9 mouse cellular contexts compared by ENCODE assay signal in the genomic region with DNA sequence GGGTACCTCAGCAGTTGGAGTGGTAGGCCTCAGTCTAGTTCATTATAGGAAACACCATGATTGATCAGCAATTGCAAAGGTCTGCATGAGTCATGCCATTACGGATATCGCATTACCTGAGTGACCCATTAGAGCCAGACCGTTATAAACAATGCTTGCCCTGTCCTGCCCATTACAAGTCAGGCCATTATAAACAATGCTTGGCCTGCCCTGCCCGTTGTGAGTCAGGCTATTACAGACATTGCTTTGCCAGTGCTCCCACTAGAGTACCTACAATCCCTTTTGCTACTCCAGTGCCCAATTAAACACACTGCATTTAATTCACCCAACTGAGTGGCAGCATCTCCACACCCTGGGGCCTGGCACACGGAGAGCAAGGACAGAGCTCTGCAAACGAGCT.
"Had no signal": no experiment of that assay in that cellular context is flagged by ENCODE, and none has a peak within 500 bp of the region (broad histone marks: within the 10 kb centered on the region; RNA-seq: fewer than 3 reads in every experiment).

No protein-coding gene starts in this region.

- H3K4me1 ChIP-seq: kidney, embryonic 15.5 days had no signal

- H3K4me2 ChIP-seq: kidney, embryonic 15.5 days; limb, embryonic 13.5 days had no signal

- H3K27me3 ChIP-seq: kidney, embryonic 15.5 days; limb, embryonic 13.5 days had no signal

- H3K4me3 ChIP-seq: kidney, embryonic 15.5 days; limb, embryonic 13.5 days had no signal

- DNase-seq: kidney, adult 2 months; kidney, postnatal 14 days; left cerebral cortex, postnatal 4 days; lung, adult 18-20 months; thymus, adult 2 months; thymus, postnatal 36 days had no signal

- H3K9ac ChIP-seq: kidney, embryonic 15.5 days; limb, embryonic 13.5 days; liver, embryonic 14.5 days had no signal

- H3K9me3 ChIP-seq: kidney, embryonic 15.5 days; limb, embryonic 13.5 days had no signal

- H3K27ac ChIP-seq: kidney, embryonic 15.5 days; limb, embryonic 13.5 days; liver, embryonic 14.5 days had no signal
